Mouse (Mus musculus): ENCODE measurements around the gene Cfap97d1.

- TF ChIP-seq POLR2A (IDR thresholded peaks at IDR 0.05; ENCODE audit: borderline replicate concordance, extremely low read depth, low read depth, low read length) (no peak), CTCF (IDR thresholded peaks at IDR 0.05; ENCODE audit: insufficient read depth, low read length) (no peak)
Measured at GRCm38 (mm10) chr11:101998258-101998657, 14.2 kb downstream of the Cfap97d1 start.

Data from lung, adult 2 months (tissue).